Mouse (Mus musculus) embryonic facial prominence, embryonic 15.5 days (tissue): ENCODE results near the gene Cul7. TPM values are rescaled to one million over a fixed set of nuclear protein-coding genes. Genes with fewer than 3 reads are reported as not detected.

Experiments
- ATAC-seq: fragments of 200-750 bp; cut with Nextera tagmentation; 2 replicates; pipeline ENCODE4 v1.8.0; 2017; ENCODE audit warnings: low read depth, moderate TSS enrichment; ENCODE audit not compliant: insufficient number of reproducible peaks, low FRiP score, low TSS enrichment
- H3K27ac ChIP-seq: fragments of 300-500 bp; sonication (generic); replicated peaks from 2 replicates; pipeline ENCODE4 v1.5.1; 2015; ENCODE audit warnings: mild to moderate bottlenecking, inconsistent platforms
- H3K27me3 ChIP-seq: fragments of 300-500 bp; sonication (generic); 2 replicates; pipeline ENCODE4 v1.6.1; 2015; ENCODE audit warnings: inconsistent platforms
- H3K36me3 ChIP-seq: fragments of 300-500 bp; sonication (generic); 2 replicates; pipeline ENCODE4 v1.6.1; 2015; ENCODE audit warnings: mild to moderate bottlenecking, inconsistent platforms
- H3K4me1 ChIP-seq: fragments of 300-500 bp; sonication (generic); 2 replicates; pipeline ENCODE4 v1.6.1; 2015; ENCODE audit warnings: inconsistent platforms
- H3K4me2 ChIP-seq: fragments of 300-500 bp; sonication (generic); replicated peaks from 2 replicates; pipeline ENCODE4 v1.6.1; 2015; ENCODE audit warnings: mild to moderate bottlenecking, inconsistent platforms
- H3K4me3 ChIP-seq: fragments of 300-500 bp; sonication (generic); replicated peaks from 2 replicates; pipeline ENCODE4 v1.5.1; 2015; ENCODE audit warnings: mild to moderate bottlenecking, inconsistent platforms
- H3K9ac ChIP-seq: fragments of 300-500 bp; sonication (generic); 2 replicates; pipeline ENCODE4 v1.6.1; 2015; ENCODE audit warnings: inconsistent platforms
- H3K9me3 ChIP-seq: fragments of 300-500 bp; sonication (generic); replicated peaks from 2 replicates; pipeline ENCODE4 v1.6.1; 2016; ENCODE audit warnings: inconsistent platforms
- WGBS: fragments of 180-500 bp; shearing (Covaris S2); methylation state at CpG from one replicate; pipeline ENCODE4 v1.1.7; 2015; 5-methylcytosine and 5-hydroxymethylcytosine counted together
- polyA plus RNA-seq: library from polyadenylated mRNA; unstranded; fragments of >200 nt; fragmentation: Nextera tagmentation; extraction: Ambion mirVana; gene quantifications from 2 replicates; pipeline ENCODE4 v1.2.1, GENCODE M21; 2015

Cul7 gene
- polyA plus RNA-seq, 1 experiment from 2014 or later = 64.1 TPM

DNA sequence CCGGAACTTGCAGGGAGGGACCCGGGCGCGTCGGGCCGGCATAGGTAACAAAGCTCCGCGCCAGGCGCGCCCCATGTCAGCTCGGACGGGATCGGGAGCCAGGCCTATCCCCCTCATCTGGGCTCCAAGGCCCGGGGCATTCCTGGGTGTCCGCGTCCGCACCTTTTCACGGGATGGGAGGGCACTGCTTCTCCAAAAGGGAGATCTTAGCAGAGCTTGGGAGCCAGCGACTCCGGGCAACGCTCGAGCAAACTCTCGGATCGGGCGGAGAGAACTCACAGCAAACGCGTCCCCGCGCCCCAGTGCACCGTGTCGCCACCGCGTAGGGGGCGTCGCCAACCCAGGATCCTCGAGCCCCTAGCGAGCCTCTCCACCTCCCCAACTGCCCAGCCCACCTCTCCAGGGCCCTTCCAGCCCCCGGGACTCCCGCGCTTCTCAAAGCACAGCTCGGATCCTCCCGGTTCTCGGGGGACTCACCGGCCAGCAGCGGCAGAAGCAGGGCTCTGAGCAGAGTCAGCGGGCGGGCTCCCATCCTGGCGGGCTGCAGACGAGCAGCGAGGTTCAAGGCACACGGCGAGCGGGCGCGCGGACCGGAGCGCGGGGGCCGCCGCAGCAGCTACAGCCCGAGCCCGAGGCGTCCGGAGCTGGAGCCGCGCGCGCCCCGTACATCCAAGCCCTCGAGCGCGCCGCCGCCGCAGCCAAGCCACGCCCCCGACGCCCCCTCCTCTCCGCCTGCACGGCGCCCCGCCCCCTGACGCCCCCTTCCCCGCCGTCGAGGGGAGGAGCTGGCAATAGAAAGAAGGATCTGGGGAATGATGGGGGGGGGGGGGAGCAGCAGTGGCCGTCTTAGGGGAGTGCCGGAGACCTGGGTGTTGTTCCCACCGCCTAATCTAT, 21.1 kb upstream of the Cul7 start, which contains the start of gene Ptk7:
Ptk7 (minus strand) TSS at position 714 of the 894 bp plus-strand sequence.
- peak; percentile 76 for ATAC-seq
- peak within 1 kb of the TSS; percentile 95 for H3K27ac ChIP-seq
- H3K4me2 ChIP-seq = peak within 1 kb of the TSS; percentile 62
- H3K36me3 ChIP-seq = peaks cover 17% of the 10 kb centered on the region
- H3K27me3 ChIP-seq = no peaks in the 10 kb centered on the region
- H3K4me3 ChIP-seq = peak within 1 kb of the TSS; percentile 72
- under 1% methylated on average over 75 of the region's 90 CpGs for WGBS
- peak within 1 kb of the TSS; percentile 99 for H3K9ac ChIP-seq
- H3K9me3 ChIP-seq = no peaks in the 10 kb centered on the region
- H3K4me1 ChIP-seq = peaks cover 61% of the 10 kb centered on the region

DNA sequence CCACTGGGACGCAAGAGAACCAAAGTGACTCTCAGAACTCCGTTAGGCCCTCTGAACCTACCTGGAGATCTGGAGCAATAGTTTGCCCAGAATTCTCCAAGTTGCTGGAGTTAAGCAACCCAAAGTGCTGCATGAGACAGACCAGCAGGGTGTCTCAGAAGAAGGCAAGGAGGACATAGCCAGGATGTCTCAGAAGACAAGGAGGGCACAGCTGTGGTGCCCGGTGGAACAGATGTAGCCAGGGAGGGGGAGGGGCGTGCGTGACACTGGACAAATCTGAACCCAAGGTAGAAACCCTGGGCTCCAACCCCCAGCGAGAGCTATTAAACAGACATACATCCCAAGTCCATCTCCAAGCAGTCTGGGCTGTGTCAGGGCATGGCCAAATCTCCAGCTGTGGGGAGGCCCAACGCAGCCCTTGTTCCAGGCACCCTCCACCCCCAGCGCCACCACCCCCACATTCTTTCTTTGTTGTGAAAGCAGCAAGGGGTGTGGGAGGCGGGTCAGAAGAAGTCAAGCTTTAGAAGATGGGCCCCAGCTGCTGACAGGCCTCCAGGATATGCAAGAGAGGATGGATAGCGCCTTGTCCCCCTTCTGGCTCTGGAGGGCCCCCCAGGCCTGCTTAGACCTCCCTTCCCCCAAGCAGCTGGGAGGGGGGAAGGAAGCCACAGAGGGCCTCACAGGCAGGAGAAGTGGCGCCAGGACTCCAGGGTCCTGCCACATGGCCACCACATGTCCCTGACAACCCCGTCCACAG, 20.3 kb upstream of the Cul7 start:
- H3K9ac ChIP-seq = no peak overlapping the region
- H3K36me3 ChIP-seq = peaks cover 17% of the 10 kb centered on the region
- H3K4me1 ChIP-seq = peaks cover 54% of the 10 kb centered on the region
- H3K4me2 ChIP-seq = peak overlapping the region; percentile 62
- no peaks in the 10 kb centered on the region for H3K9me3 ChIP-seq
- H3K27me3 ChIP-seq = no peaks in the 10 kb centered on the region
- WGBS = 8% methylated on average over 12 of the region's 12 CpGs
- H3K4me3 ChIP-seq = peak overlapping the region; percentile 72
- peak; percentile 78 for ATAC-seq
- H3K27ac ChIP-seq = peak overlapping the region; percentile 95

DNA sequence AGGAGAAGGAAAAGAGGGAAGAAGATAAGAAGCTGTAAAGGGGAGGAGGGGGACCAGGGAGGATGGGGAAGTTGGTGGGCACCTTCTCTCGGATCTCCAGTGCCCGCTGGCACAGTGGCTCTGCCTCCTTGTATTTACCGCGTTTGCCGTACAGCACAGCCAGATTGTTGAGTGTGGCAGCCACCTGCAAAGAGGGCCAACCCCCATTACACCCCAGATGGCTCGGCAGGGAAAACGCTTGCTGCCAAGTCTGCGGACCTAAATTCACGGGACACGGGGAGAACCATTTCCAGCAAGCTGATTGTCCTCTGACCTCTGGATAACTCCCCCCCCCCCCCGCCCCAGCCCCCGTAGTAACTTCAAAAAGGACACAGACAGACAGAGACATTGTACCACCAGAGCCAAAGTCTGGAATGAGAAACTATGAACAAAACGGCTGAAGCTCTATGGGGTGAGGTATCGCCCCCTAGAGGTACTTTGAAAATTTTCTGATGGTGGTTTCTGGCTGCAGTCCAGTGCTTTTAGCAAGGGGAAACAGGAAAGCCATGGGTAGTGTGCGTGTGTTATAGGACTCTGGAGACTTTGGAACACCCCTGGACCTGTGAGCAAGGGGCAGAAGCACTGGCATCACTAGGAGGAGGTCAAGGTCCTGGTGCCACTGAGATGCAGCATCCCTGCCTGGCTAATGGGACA, 13.2 kb upstream of the Cul7 start:
- Histone ChIP-seq H3K9me3 (no peaks in the 10 kb centered on the region), H3K27ac (0 out of 2 replicates have a peak overlapping the region, but pooled peaks have one; percentile 28), H3K36me3 (peaks cover 53% of the 10 kb centered on the region), H3K27me3 (no peaks in the 10 kb centered on the region), H3K4me1 (peaks cover 9% of the 10 kb centered on the region), H3K4me3 (peak overlapping the region; percentile 16; the same call in 1 of the 2 replicates), H3K9ac (no peak overlapping the region), H3K4me2 (peak overlapping the region; percentile 44)
- no peak for ATAC-seq
- 19% methylated on average over 15 of the region's 15 CpGs for WGBS

DNA sequence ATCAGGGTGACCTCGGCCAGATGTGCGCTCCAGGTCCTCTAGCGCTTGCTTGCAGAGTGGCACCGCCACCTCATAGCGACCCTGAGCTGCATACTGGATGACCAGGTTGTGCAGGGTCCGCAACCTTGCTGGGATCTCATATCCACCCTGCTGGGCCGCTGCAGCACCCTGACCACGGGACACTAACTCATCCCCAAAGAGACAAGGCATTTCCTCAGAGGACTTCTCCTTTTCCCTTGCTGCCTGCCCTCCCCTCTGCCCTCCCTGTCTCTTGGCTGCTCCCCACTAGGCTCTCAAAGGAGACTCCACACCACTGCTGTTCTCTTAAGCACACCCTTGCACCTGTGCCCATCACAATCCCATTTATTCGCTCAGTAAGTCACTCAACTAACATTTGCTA, 10.2 kb upstream of the Cul7 start:
- 86% methylated on average over 9 of the region's 9 CpGs for WGBS
- H3K9me3 ChIP-seq = no peaks in the 10 kb centered on the region
- H3K27me3 ChIP-seq = no peaks in the 10 kb centered on the region
- peaks cover 45% of the 10 kb centered on the region for H3K36me3 ChIP-seq
- no peak for ATAC-seq
- no peak overlapping the region for H3K27ac ChIP-seq
- H3K4me2 ChIP-seq = no peak overlapping the region
- peaks cover 18% of the 10 kb centered on the region for H3K4me1 ChIP-seq
- no peak overlapping the region for H3K9ac ChIP-seq
- no peak overlapping the region for H3K4me3 ChIP-seq

DNA sequence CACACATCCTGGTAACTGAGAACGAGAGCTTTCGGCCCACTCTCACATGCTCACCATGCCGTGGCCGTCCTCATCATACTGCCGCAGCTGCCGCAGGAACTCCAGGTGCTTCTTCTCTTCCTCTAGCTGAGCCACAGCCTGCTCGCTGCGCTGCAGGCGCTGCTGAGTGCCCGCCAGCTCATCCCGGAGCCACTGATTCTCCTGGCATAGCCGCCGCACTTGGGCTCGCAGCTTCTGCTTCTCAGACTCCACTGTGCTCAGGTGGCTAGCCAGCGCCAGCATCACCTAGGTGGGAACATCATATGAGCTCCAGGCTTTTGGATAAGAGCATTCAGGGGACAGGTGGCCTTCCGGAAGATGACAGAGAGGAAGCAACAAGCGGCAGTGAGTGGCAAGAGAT, 8.1 kb upstream of the Cul7 start:
- no peak overlapping the region for H3K4me2 ChIP-seq
- H3K9ac ChIP-seq = no peak overlapping the region
- peaks cover 24% of the 10 kb centered on the region for H3K4me1 ChIP-seq
- peaks cover 36% of the 10 kb centered on the region for H3K36me3 ChIP-seq
- no peak overlapping the region for H3K27ac ChIP-seq
- 88% methylated on average over 17 of the region's 17 CpGs for WGBS
- H3K9me3 ChIP-seq = no peaks in the 10 kb centered on the region
- no peak overlapping the region for H3K4me3 ChIP-seq
- no peak for ATAC-seq
- H3K27me3 ChIP-seq = no peaks in the 10 kb centered on the region

DNA sequence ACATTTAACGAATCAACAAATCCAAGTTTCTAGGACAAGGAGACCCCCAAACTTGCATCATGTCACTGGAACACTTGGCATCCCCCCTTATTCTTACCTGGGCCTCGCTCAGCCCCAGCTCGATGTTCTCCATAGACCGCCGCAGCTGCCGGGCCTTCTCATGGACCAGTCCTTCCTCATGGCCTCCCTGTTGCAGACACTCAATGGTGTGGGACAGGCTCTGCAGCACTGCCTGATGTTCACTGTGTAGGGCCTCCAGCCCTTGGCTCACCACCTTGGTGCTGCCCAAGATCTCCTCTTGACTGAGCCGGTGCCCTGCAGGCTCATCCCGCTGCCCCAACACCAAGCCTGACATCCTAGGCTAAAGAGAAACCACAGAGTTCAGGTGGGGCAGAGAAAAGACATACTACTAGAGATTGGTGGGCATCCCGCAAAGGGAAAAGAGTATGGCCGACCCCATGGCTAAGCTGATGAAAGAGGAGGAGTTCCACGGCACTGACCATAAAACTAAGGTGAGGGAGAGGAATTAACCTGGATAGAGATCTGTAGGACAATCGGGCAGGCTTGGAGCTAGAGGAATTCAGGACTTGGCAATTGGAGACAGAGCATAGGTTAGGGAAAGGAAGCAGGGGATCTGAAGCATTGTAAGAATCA, 5.9 kb upstream of the Cul7 start:
- Histone ChIP-seq H3K27me3 (no peaks in the 10 kb centered on the region), H3K36me3 (peaks cover 43% of the 10 kb centered on the region), H3K9me3 (no peaks in the 10 kb centered on the region), H3K4me2 (peak overlapping the region; percentile 90; the same call in 1 of the 2 replicates), H3K4me1 (peaks cover 22% of the 10 kb centered on the region), H3K27ac (no peak overlapping the region), H3K9ac (no peak overlapping the region), H3K4me3 (peak overlapping the region; percentile 97)
- WGBS = 89% methylated on average over 12 of the region's 12 CpGs
- ATAC-seq = no peak

DNA sequence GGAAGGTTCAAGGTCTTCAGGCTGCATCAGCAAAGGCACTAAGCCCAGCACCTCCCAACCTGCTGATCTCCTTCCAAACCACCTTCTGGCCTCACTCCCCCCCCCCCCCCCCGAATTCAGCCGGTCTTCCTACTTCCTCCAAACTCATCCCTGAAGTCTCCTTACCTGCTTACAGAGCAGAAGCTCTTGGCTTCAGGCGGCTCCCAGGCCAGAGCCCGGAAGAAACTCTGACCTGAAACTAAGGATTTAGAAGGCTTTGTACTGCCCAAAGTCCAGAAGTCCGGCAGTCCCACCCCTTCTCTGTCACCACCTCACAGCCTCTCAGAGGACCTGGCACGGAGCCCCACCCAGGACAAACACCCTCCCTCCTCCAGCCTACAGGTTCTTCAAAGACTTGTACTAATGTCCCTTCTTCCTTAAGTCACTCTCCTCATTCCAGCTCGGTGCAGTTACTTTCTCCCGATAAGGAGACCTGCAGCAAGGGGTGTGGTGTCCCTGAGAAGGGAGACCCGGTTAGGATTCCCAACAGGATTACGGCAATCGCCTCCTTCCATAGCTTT, 5.1 kb upstream of the Cul7 start:
- Histone ChIP-seq H3K9ac (peak overlapping the region; percentile 72), H3K9me3 (no peaks in the 10 kb centered on the region), H3K4me2 (peak overlapping the region; percentile 90), H3K27me3 (no peaks in the 10 kb centered on the region), H3K27ac (peak overlapping the region; percentile 63), H3K4me3 (peak overlapping the region; percentile 97), H3K4me1 (peaks cover 29% of the 10 kb centered on the region), H3K36me3 (peaks cover 36% of the 10 kb centered on the region)
- ATAC-seq = no peak
- WGBS = 8% methylated on average over 11 of the region's 11 CpGs

DNA sequence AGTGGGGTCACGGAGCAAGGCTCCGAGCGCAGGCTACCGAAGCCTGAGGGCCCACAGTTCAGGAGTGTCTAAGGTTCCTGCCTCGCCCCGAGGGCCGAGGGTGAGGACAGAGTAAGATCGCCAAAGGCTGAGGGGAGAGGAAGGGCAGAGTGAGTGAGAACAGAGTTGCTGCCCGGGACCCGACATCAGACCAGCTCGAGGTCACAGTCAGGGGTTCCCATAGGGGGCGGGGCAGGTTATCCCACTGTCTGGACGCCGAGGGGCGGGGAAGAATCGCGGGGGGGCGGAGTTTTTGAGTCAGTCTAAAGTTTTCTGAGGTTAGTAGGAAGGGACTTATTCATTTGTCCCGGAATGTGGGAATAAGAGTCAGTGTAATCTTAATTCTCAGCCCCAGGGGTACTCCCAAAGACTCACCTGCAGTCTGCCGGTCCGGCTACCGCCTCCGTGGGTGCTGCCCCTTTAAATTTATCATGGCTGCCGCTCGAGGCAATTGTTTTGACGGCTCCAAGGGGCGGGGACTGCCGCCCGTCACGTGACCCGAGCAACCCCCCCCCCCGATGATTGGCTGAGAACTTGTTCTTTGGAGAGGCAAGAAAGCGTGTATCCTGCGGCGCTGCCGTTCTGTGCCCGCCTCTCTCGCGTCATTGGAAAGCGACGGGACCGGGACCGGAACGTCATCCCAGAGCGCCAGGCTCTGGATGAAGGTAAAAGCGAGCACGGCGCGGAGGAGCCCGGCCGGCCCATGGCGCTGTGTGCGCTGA, 4.4 kb upstream of the Cul7 start, which contains the start of the genes Klc4 and Mrpl2:
Klc4 (minus strand) TSS at position 462 of the 761 bp plus-strand sequence.
Mrpl2 (plus strand) TSS at position 669 of the 761 bp plus-strand sequence.
- Histone ChIP-seq H3K4me1 (peaks cover 32% of the 10 kb centered on the region), H3K4me2 (peak within 1 kb of the TSS; percentile 90), H3K4me3 (peak within 1 kb of the TSS; percentile 97), H3K36me3 (peaks cover 28% of the 10 kb centered on the region), H3K27me3 (no peaks in the 10 kb centered on the region), H3K9ac (peak within 1 kb of the TSS; percentile 82), H3K27ac (peak within 1 kb of the TSS; percentile 89), H3K9me3 (no peaks in the 10 kb centered on the region)
- peak; percentile 72 for ATAC-seq
- under 1% methylated on average over 52 of the region's 53 CpGs for WGBS

DNA sequence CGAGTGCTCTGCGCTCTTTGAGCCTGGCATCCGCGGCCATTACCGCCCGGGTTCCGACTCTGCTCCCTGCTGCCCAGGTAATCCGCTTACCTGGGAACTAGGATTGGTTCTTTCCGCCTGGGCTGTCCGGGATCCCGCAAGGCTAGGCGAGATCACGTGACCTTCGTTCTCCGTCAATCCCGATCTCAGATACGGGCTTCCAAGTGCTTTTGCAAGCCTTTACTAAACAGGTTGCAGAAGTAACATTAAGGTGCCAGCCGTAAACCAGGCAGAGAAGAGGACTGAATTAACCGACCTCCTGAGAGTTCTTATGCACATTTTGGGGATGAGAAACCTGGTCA, 3.8 kb upstream of the Cul7 start:
- Histone ChIP-seq H3K9me3 (no peaks in the 10 kb centered on the region), H3K27ac (peak overlapping the region; percentile 89), H3K4me1 (peaks cover 35% of the 10 kb centered on the region), H3K4me2 (peak overlapping the region; percentile 78), H3K4me3 (peak overlapping the region; percentile 97), H3K36me3 (peaks cover 23% of the 10 kb centered on the region), H3K9ac (peak overlapping the region; percentile 82), H3K27me3 (no peaks in the 10 kb centered on the region)
- WGBS = under 1% methylated on average over 19 of the region's 19 CpGs
- peak; percentile 2; the same call in 1 of the 2 replicates for ATAC-seq

DNA sequence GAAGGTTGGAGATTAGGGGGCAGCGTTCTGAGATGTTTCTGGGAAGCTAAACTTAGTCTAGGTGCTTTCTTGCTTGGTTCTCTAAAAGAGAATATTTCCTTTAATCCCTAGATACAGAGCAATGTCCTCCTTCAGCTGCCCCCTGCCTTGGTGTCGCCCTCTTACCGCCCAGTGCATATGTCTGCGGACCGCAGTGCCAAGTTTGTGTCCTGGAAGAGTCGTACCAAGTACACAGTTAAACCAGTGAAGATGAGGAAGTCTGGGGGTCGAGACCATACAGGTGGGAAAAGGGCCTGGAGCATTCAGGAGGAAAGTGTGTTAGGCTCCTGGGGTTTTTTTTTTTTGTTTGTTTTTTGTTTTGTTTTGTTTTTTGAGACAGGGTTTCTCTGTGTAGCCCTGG, 2.9 kb upstream of the Cul7 start:
- Histone ChIP-seq H3K9me3 (no peaks in the 10 kb centered on the region), H3K4me2 (no peak overlapping the region), H3K9ac (no peak overlapping the region), H3K36me3 (peaks cover 13% of the 10 kb centered on the region), H3K27me3 (no peaks in the 10 kb centered on the region), H3K4me3 (peak overlapping the region; percentile 97; the same call in 1 of the 2 replicates), H3K27ac (no peak overlapping the region), H3K4me1 (peaks cover 45% of the 10 kb centered on the region)
- WGBS = 91% methylated on average over 7 of the region's 7 CpGs
- ATAC-seq = no peak
